Mouse (Mus musculus) hindbrain, embryonic 10.5 days (tissue): ENCODE results near the gene Bicral. TPM values are rescaled to one million over a fixed set of nuclear protein-coding genes. Genes with fewer than 3 reads are reported as not detected.

Experiments used
- DNase-seq: peaks from one replicate; pipeline ENCODE4 v3.0.0-alpha.2; 2017; ENCODE audit warnings: low spot score
- H3K27ac ChIP-seq: fragments of 300-500 bp; sonication (generic); 2 replicates; pipeline ENCODE4 v1.5.1; 2016; ENCODE audit warnings: mild to moderate bottlenecking, moderate library complexity
- H3K27me3 ChIP-seq: fragments of 300-500 bp; sonication (generic); 2 replicates; pipeline ENCODE4 v1.6.1; 2016; ENCODE audit warnings: mild to moderate bottlenecking; ENCODE audit not compliant: poor library complexity, insufficient read depth, severe bottlenecking
- H3K36me3 ChIP-seq: fragments of 300-500 bp; sonication (generic); 2 replicates; pipeline ENCODE4 v1.6.1; 2016; ENCODE audit warnings: mild to moderate bottlenecking, moderate library complexity
- H3K4me1 ChIP-seq: fragments of 300-500 bp; sonication (generic); replicated peaks from 2 replicates; pipeline ENCODE4 v1.6.1; 2016; ENCODE audit warnings: mild to moderate bottlenecking
- H3K4me3 ChIP-seq: fragments of 300-500 bp; sonication (generic); 2 replicates; pipeline ENCODE4 v1.5.1; 2016; ENCODE audit warnings: mild to moderate bottlenecking, moderate library complexity
- H3K9me3 ChIP-seq: fragments of 300-500 bp; sonication (generic); 2 replicates; pipeline ENCODE4 v1.6.1; 2016; ENCODE audit warnings: mild to moderate bottlenecking, moderate library complexity
- WGBS: fragments of 180-500 bp; shearing (Covaris S2); methylation state at CpG from one replicate; pipeline ENCODE4 v1.1.7; 2016; 5-methylcytosine and 5-hydroxymethylcytosine counted together
- polyA plus RNA-seq: library from polyadenylated mRNA; unstranded; fragments of >200 nt; fragmentation: Nextera tagmentation; extraction: Ambion mirVana; gene quantifications from 2 replicates; pipeline ENCODE4 v1.2.1, GENCODE M21; 2016

Gene Bicral
- polyA plus RNA-seq, result 3.8 and 4.2 TPM in 2 replicates

- no peaks in the 10 kb centered on the region for H3K27me3 ChIP-seq
- H3K36me3 ChIP-seq, result no peaks in the 10 kb centered on the region
- no peaks in the 10 kb centered on the region for H3K9me3 ChIP-seq
- WGBS, result under 1% methylated on average over 64 of the region's 65 CpGs
- H3K27ac ChIP-seq, result peak within 1 kb of the TSS; percentile 100
- peaks cover 35% of the 10 kb centered on the region for H3K4me1 ChIP-seq
- DNase-seq, result peak; percentile 85
- peak within 1 kb of the TSS; percentile 94 for H3K4me3 ChIP-seq
These were observed at the start of gene Bicral for GRCm38 (mm10) chr17:46857903-46858748. Gene Bicral (minus strand): TSS chr17:46858482.

DNA sequence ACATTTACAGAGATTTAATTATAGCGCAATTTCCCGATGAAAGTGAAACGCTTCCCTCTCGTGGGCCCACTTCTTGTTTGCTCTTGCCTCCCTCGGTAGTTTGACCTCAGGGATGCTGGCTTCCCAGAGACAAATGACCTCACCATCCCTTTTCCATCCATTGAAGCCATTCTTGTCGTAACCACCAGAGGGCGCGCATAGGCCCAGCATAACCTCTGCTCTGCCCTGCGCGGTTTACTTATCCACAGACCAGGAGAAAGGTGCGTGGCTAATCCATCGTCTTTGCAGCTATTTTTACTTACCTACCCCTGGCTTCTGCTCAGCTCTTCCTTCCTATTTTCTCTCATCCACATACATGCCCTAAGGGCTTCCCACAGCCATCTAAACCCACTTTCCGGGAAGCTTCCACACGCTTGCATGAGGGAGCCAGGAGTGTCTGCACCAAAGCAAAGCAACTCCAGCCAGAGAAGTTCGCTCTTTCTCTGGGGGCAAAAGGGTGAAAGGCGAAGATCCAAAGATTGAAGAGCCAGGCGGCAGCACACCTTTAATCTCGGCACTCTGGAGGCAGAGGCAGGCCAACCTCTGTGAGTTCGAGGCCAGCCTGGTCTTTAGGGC, 45.7 kb upstream of the Bicral start:
- Histone ChIP-seq H3K9me3 (no peaks in the 10 kb centered on the region), H3K36me3 (no peaks in the 10 kb centered on the region), H3K27ac (no peak overlapping the region), H3K27me3 (no peaks in the 10 kb centered on the region), H3K4me3 (no peak overlapping the region), H3K4me1 (no peaks in the 10 kb centered on the region)
- WGBS, result 25% methylated on average over 19 of the region's 19 CpGs
- DNase-seq, result peak; percentile 87

GRCm38 (mm10) chr17:46900941-46901340, 42.7 kb upstream of the Bicral start:
- Histone ChIP-seq H3K36me3 (no peaks in the 10 kb centered on the region), H3K27me3 (no peaks in the 10 kb centered on the region), H3K4me1 (no peaks in the 10 kb centered on the region), H3K27ac (no peak overlapping the region), H3K4me3 (no peak overlapping the region), H3K9me3 (peaks cover 3% of the 10 kb centered on the region; the same call in 1 of the 2 replicates)
- no peak for DNase-seq
- 48% methylated on average over 2 of the region's 2 CpGs for WGBS

GRCm38 (mm10) chr17:46897221-46897950, 39.1 kb upstream of the Bicral start:
- H3K36me3 ChIP-seq, result peaks cover 16% of the 10 kb centered on the region
- WGBS, result 54% methylated on average over 13 of the region's 13 CpGs

DNA sequence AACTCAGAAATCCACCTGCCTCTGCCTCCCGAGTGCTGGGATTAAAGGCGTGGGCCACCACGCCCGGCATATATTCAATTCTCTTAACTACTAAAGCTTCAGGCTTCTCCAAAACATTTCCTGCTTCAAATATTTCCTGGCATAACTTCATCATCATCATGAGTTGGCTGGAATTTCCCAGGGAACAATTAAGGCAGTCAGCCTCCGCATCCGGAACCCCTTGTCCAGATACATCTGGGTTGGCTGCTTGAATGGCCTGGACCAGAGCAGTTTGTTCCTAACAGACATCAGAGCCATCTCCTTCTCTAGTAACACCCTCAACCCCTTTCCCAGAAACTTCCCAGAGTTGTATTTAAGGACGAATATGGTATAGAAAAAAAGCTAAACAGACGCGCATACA, 37.1 kb upstream of the Bicral start:
- no peak overlapping the region for H3K27ac ChIP-seq
- H3K36me3 ChIP-seq, result peaks cover 20% of the 10 kb centered on the region
- 94% methylated on average over 9 of the region's 9 CpGs for WGBS
- no peak overlapping the region for H3K4me3 ChIP-seq
- no peak for DNase-seq
- H3K27me3 ChIP-seq, result no peaks in the 10 kb centered on the region
- peaks cover 3% of the 10 kb centered on the region; the same call in 1 of the 2 replicates for H3K9me3 ChIP-seq
- H3K4me1 ChIP-seq, result peaks cover 25% of the 10 kb centered on the region

More at GRCm38 (mm10) chr17:46897221-46897950, 39.1 kb upstream of the Bicral start:
- Histone ChIP-seq H3K4me1 (peaks cover 8% of the 10 kb centered on the region), H3K27ac (no peak overlapping the region), H3K4me3 (no peak overlapping the region), H3K27me3 (no peaks in the 10 kb centered on the region), H3K9me3 (peaks cover 3% of the 10 kb centered on the region; the same call in 1 of the 2 replicates)
- no peak for DNase-seq

DNA sequence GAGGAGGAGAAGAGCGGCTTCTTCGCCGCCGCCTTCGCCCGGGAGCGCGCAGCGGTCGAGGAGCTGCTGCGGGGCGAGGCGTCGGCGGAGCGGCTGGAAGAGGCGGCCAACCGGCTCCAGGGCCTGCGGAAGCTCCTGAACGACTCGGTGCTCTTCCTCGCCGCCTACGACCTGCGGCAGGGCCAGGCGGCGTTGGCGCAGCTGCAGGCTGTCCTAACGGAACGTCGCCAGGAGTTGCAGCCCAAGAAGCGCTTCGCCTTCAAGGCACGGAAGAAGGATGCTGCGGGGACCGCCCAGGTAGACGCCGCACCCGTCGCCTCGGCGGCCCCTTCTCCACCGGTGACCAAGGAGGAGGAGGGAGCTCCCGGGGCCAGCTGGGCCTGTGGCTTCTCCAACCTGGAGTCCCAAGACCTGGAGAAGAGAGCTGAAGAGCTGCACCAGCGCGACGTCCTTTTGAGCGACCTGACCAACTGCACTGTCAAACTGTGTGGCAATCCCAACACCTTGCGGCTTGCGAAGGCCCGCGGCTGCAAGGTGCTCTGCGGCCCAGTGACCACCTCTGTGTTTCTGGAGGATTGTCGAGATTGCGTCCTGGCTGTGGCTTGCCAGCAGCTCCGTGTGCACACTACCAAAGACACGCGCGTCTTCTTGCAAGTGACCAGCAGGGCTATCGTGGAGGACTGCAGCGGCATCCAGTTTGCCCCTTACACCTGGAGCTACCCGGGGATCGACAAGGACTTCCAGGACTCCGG, 32.7 kb upstream of the Bicral start:
- no peak for DNase-seq
- Histone ChIP-seq H3K4me1 (peaks cover 39% of the 10 kb centered on the region), H3K4me3 (peak overlapping the region; percentile 92), H3K9me3 (no peaks in the 10 kb centered on the region), H3K27ac (peak overlapping the region; percentile 96), H3K27me3 (no peaks in the 10 kb centered on the region), H3K36me3 (peaks cover 20% of the 10 kb centered on the region)
- WGBS, result 2% methylated on average over 64 of the region's 64 CpGs

DNA sequence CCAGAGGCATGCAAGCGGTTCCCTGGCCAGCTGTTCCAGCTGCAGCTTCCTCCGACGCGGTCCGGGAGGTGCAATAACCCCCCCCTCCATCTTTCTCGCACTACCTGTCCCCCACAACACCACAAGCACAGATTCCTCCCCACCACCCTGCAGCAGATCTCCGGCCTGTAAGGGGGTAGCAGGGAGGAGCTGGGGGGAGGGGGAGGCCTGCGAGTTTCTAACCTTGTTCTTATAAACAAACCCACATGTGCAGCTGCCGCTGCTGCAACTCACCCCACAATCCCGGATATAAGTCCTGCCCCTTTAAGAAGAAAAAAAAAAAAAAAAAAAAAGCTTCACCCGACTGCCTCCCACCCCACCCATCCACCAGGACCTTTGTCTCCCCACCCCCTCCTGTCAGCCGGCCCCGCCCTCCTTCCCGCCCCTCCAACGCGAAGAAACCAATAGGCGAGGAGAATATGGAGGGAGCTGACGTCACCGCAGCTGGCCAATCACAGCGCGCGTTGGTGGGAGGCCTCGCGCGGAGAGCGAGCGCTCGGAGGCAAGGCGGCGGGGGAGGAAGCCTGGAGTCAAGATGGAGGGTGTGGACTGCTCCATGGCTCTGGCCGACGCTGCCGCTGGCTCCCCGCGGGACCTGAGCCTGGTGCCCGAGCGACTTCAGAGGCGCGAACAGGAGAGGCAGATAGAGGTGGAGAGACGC, 32.0 kb upstream of the Bicral start, which contains the start of gene Tbcc:
Gene Tbcc (plus strand): TSS at position 569 of the 700 bp plus-strand sequence.
- under 1% methylated on average over 40 of the region's 40 CpGs for WGBS
- peak; percentile 98 for DNase-seq
- H3K27ac ChIP-seq, result peak within 1 kb of the TSS; percentile 96
- peaks cover 20% of the 10 kb centered on the region for H3K36me3 ChIP-seq
- no peaks in the 10 kb centered on the region for H3K27me3 ChIP-seq
- H3K9me3 ChIP-seq, result no peaks in the 10 kb centered on the region
- H3K4me1 ChIP-seq, result peaks cover 43% of the 10 kb centered on the region
- H3K4me3 ChIP-seq, result peak within 1 kb of the TSS; percentile 92

GRCm38 (mm10) chr17:46889450-46890084, 31.3 kb upstream of the Bicral start:
- DNase-seq, result peak; percentile 79
- no peaks in the 10 kb centered on the region for H3K27me3 ChIP-seq
- H3K36me3 ChIP-seq, result peaks cover 20% of the 10 kb centered on the region
- no peaks in the 10 kb centered on the region for H3K9me3 ChIP-seq
- under 1% methylated on average over 44 of the region's 44 CpGs for WGBS
- peaks cover 43% of the 10 kb centered on the region for H3K4me1 ChIP-seq
- peak overlapping the region; percentile 92 for H3K4me3 ChIP-seq
- peak overlapping the region; percentile 92 for H3K27ac ChIP-seq

DNA sequence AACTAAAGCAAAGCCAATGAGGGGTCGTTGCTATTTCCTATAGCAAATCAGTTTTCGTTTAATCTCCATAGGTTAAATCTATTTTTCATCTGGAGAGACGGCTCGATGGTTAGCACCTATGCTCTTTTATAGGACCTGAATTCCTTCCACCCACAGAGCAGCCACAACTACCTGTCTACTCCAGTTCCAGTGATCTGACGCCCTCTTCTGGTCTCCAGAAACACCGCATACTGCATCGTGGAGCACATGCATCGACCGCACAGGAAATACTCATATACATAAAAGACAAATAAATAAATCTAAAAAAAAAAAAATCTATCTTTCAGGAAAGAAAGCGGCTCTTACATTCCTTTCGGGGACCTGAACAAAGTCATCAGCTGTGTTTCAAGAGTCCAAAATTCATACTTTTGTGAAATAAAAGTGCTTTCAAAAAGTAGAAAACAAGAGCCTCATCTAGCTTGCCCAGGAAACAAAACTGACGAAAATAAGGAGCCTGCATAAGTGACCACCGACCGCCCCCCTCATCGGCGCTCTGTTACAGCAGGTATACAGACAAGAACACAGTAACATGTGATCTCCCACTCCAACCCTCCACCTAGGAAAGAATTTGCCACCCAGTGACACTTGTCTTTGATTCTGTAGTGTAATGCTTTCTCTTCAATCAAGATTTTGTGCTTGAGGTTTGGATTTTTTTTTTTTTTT, 30.4 kb upstream of the Bicral start:
- H3K4me1 ChIP-seq, result peaks cover 43% of the 10 kb centered on the region
- H3K27ac ChIP-seq, result peak overlapping the region; percentile 92
- DNase-seq, result peak; percentile 39
- no peaks in the 10 kb centered on the region for H3K27me3 ChIP-seq
- H3K9me3 ChIP-seq, result no peaks in the 10 kb centered on the region
- H3K36me3 ChIP-seq, result peaks cover 17% of the 10 kb centered on the region
- peak overlapping the region; percentile 92 for H3K4me3 ChIP-seq
- 36% methylated on average over 16 of the region's 16 CpGs for WGBS

- no peak for DNase-seq
- H3K36me3 ChIP-seq, result no peaks in the 10 kb centered on the region
- H3K4me3 ChIP-seq, result no peak overlapping the region
- WGBS, result 61% methylated on average over 17 of the region's 17 CpGs
- H3K9me3 ChIP-seq, result no peaks in the 10 kb centered on the region
- no peak overlapping the region for H3K27ac ChIP-seq
- peaks cover 25% of the 10 kb centered on the region for H3K4me1 ChIP-seq
- H3K27me3 ChIP-seq, result no peaks in the 10 kb centered on the region
These were observed 27.8 kb upstream of the Bicral start for GRCm38 (mm10) chr17:46885910-46886643.
